Mouse (Mus musculus) urinary bladder, postnatal 14 days (tissue): ENCODE measurements around the gene Pdzk1.
A peak's percentile ranks its signal among the peaks of the same experiment; 100 is the strongest.

Source experiments
- DNase-seq: peaks from one replicate; pipeline ENCODE4 v3.0.0; 2021; ENCODE audit warnings: low spot score

The Pdzk1 gene

DNA sequence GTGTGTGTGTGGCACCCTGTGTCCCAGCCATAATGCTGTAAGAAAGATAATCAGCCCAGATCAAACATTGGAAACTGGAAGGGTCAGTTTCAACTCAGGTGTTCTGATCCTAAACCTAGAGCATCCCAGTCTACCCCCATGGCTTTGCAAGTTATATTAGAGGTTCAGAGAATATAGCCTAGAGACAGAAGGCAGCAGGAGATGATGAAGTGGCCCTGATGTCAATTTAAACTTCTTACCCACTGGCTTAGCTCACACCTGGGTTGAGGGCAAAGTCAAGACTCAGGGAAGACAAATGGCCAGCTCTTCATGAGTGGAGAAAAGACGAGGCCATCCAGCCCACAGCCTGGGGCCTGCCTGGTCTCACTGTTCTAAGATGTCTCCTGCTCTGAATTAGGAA lies at the start of gene Pdzk1, which contains the start of gene Cd160:
Gene Pdzk1, plus strand, starts transcription at position 301 of the 400 bp plus-strand sequence.
Gene Cd160, minus strand, starts transcription at position 368 of the 400 bp plus-strand sequence.
- no peak for DNase-seq

DNA sequence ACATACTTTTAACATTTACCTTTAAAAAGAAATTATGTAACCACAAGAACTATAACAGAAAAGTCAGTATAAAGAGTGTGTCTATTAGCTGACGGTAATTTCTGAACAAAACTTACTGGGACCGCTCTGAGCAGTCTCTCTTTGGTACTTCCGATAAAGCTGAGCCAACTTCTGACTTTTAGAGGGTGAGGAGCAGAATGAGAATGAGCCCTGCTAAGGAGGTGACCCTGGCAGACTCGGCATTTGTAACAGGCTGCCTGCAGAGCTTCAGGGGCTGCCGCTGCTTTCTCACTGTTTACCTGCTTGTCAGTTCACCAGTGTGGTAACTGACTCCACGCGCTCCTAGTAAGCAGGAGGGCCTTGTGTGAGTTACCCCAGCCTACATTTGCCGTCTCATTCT lies 46.8 kb upstream of the Pdzk1 start:
- DNase-seq: no peak

DNA sequence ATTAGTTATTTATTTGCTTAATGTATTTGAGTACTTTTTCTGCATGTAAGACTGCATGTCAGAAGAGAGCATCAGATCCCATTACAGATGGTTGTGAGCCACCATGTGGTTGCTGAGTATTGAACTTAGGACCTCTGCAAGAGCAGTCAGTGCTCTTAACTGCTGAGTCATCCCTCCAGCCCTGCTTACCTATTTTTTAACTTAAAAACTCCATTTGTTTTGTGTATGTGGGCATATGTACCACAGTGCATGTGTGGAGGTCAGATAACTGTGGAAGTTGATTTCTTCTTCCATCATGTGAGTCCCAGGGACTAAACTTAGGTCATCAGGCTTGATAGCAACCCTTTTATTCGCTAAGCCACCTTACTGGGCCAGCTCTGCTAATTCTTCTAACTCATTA lies 41.3 kb upstream of the Pdzk1 start:
- DNase-seq: no peak

DNA sequence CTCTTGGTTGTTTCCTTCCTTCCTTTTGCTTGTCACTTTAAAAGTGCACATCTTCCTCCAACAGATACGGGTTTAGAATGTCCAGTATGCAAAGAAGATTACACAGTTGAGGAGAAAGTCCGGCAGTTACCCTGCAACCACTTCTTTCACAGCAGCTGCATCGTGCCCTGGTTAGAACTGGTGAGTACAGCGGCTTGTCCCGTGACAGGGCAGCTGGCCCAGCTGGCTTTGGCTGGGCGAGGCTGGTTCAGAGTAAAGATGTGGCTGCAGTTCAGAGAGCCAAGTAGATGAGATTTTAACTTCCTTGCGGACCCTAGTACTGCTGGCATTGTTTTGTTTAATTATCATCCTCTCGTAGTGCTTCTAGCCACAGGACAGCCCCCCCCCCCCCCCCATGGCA lies 40.6 kb upstream of the Pdzk1 start:
- DNase-seq: no peak

DNA sequence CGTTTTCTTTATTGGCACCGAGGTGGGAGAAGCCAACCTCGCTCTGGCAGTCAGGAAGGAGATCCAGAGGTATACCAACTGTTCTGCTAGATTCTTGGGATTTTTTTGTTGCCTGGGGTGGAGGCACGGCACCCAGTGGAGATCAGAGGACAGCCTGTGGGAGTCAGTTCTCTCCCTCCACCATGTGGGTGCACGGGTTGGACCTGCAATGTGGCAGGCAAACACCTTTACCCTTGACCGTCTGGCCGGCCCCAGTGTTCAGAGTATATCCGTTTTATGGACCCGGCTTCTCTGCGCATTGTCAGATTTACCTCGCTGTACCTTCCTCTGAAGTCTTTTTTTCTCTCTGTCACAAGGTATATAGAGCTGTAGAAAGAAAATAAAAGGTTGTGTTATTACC lies 28.8 kb upstream of the Pdzk1 start:
- DNase-seq: no peak

DNA sequence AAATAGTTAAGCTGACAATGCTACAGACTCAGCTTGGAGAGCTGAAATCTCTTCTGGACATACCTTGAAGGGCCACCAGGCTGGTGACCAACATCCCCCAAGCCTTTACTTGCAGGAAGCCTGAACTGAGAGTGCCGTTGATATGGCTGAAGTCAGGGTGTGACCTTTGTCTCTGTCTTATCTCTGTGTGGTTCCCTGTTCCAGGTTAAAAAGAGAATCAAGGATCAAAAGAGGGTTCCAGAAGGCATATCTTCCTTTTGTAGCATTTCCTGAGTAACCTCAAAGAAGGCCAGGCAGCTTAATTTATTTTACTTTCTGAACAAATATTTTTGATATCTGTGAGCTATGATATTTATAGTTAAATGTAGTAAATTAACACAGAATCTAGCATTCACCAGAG lies 26.9 kb upstream of the Pdzk1 start:
- DNase-seq: no peak

DNA sequence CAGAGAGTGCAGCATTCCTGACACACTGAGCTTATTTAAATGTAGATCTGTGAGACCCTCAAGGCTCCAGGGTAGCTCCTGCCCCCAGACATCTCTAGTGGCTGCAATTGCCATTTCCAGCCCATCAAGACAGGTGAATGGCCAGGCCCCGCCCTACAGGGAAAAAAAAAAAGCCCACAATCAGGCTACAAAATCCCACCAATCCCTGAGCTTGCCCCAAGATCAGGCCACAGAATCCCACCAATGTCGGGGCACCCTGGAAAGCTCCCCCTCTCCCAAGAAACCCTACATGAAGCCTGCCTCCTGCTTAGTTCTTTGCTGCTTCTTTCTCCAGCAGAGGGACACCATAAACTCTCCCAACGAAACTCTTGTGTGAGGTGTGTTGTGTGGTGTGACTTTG lies 20.9 kb upstream of the Pdzk1 start:
- no peak for DNase-seq

DNA sequence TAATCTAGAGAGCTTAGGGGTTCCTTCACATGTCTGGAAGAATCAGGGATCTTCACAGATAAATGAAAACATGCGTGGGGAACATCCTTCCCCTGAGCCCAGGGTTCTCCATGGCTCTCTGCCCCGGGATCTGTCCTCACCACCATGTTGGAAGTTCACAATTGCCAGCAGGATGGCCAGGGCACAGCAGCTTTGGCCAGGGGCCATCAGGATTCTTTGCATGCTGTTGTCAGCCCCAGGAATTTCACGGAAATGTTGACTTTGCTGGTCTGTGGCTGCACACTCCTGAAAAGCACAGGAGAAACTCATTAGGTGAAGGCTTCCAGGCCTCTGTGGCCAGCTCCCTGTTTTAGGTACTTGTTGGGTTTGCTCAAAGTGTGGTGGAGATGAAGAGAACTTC lies 20.4 kb upstream of the Pdzk1 start:
- DNase-seq: no peak

DNA sequence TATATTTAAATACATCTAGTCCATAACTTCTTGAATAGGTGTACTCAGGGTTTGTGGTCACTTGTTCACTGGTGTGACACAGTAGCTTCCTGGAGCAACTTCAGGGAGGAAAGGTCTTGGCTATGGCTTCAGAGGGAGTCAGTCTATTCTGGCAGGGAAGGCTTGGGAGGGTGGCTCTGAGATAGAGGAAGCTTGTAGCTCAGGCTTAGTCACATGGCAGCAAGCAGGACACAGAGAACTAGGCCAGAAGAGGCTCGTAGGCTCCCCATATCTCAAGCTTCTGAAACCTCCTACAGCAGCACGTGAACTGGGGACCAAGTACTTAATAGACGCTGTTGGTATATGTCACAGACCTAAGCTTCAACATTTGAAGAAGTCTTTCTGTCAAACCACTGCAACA lies 17.9 kb upstream of the Pdzk1 start:
- DNase-seq: no peak

DNA sequence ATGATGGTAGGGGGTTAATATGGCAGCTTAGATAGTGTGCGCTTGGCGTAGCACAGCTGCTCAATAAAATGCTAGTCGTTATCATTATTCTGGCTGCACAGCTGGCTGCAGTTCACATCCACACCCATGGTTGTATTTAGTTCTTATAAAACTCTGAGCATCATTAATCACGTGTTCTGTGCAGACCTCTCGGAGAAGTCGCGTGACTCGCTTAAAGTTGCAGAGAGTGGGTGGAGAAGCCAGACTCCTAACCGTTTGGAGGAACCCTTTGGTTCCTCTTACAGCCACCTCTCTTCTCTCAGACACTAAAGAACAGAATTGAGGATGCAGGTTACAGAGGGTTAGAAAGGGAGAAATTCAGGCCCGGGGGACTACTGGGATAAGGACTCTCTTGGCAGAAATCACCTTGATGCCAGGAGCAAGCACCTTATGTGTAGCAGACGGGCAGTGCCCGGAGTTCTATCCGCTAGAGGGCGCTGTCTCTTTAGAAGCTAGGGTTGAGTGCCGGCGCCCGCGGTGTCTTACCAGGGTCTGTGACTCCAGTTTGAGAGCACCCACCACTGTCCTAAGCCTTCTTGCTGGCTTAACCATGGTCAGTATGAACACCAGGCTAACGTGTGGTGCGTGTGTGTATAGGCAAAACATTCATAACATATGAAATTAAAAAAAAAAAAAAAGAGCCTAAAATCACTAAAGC lies 16.5 kb upstream of the Pdzk1 start:
- DNase-seq: peak; percentile 90

DNA sequence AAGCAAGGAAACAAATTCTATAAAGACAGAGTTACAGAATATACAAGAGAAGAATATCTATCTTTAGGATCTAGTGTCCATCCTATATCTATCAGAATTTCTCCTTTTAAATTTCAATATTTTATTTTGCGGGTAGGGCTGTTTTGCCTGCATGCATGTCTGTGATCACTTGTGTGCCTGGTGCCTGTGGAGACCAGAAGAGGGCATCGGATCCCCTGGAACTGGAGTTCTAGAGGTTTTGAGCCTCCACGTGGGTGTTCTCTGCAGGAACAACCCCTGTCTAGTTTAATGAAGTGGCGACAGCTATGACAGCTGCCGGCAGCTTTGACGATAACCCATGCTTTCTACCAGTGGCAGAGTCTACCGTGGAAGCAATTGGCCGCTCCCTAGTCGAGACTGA lies 16.0 kb upstream of the Pdzk1 start:
- peak; percentile 48 for DNase-seq

DNA sequence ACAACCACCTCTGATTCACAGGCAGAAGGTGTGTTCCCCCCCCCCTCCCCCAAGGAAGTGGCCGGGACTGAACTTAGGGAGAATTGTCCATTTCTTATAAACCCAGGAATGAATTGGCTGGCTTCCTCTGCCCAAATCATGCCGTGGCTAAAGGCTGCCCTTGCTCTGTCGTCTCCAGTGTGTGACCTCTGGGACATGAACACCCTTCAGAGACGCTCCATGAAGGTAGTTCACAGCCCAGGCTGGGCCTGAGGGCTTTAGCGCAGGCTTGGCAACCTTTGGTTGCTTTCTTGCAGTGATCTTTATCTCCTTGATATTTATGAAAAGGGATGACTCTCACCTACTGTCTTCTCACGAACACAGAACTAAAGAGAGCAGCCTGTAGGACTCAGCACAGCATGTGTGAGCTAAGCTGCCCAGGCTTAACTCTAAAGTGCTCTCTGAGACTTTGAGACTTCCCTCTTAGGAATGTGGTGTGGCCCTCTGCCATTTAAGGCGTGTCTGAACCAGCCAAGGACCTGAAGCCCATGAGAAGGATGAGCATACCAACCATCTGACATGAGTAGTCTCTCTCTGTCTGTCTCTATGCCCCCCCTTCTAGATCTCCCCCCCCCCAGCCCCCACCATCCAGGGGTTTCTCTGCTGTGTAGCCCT lies 15.4 kb upstream of the Pdzk1 start:
- DNase-seq: peak; percentile 18

DNA sequence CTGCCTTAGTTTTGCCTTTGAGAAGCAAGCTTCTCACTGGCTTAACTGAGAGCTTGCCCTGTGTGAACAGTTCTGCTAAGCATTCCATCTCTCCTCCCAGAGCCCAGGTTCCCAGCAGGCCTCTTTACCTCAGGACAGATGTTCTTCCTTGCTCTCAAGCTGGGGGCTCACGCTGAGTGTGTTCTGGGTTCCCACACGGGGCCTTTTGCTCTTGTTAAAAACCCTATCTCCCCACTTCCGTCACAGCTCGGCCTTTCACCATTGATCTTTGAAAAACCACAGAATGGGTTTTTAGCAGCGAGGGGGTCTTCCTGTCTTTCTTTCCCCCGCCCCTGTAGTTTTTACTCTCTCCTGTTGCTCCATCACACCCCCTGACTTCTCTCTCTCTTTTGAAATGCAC lies 14.7 kb upstream of the Pdzk1 start:
- no peak for DNase-seq

DNA sequence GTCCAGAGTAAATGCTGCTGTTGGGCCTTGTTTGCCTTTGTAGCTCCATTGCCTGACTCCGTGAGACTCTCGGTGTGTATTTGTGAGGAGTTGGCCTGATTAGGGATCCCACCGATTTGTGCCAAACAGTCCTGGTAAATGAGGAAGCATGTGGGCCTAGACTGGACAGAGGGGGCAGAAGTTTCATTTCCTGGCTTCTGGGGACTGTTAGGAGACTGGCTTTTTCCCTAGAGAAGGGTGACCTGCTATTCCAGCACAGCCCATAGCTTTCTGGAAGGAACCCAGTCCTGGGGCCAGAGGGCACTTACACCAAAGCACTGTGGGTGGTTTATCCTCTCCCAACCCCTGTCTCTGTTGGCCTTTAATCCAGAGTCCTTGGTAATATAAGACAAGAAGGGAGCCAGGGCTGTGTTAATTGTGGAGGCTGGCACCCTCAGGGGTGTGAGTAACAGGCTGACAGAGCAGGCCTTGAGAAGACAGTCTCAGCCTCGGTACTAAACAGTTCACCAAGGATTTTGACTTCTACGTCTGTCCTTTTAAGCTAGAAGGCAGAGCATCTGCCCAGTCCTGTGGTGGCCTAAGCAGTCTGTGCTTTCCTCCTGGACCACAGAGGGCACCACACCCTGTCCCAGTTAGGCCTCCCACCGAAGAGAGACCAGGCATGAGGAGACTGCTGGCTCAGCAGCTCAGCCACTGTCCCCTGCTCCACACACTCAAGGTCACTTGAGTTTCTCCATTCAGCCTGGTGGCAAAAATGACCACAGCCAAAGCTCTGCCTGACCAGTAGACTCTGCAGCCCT lies 8.8 kb upstream of the Pdzk1 start:
- DNase-seq: no peak

DNA sequence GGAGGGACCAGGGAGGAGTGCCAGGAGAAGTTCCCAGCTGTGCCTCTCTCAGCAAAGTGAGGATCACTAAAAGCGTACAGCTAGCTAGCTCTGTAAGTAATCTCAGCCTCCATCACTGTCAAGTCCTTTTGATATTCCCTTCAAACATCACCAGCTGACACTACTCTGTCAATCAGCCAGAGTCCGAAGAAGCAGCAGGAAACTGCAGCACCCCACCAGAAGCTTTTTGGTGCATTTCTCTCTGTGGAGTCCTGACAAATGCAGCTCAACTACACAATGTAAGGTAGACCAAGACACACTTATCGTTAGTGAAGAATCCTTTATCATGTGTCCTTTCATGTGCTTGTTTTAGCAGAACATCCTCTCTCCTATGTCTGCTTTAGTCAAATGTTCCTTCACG lies 7.5 kb upstream of the Pdzk1 start:
- DNase-seq: no peak

DNA sequence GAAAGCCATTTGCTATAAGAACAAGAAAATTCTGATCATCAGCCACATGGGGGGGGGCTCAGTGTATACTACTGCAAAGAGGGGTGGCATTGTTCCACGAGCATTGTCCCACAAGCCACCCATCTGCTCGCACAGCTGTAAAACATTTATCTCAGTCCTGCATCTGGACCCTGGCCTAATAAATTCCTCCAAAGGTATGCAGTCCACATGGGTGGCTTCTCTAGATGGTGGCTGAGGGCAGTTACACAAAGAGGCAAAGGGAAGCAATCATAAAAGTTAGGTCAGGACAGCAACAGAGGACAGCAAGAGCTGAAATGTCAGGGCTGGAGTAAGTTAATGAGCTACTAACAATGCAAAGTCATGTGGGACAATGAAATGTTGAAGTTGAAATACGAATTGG lies 5.4 kb upstream of the Pdzk1 start:
- no peak for DNase-seq

DNA sequence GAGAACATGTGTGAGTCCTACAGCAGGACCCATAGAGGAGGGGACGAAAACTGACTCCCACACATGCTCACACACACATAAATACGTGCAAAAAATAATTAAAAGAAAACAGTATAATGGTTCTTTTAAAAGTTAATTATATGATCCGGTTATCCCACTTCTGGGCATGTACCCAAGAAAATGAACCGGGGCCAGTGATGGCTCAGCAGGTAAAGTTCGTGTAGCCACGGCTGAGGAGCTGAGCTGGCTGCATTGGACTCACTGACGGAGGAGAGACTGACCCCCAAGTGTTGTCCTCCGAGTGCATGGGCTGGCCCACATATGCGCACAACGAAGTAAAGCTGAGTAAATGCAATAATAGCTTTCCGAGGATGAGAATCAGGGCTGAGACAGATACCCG lies 4.5 kb upstream of the Pdzk1 start:
- DNase-seq: no peak

DNA sequence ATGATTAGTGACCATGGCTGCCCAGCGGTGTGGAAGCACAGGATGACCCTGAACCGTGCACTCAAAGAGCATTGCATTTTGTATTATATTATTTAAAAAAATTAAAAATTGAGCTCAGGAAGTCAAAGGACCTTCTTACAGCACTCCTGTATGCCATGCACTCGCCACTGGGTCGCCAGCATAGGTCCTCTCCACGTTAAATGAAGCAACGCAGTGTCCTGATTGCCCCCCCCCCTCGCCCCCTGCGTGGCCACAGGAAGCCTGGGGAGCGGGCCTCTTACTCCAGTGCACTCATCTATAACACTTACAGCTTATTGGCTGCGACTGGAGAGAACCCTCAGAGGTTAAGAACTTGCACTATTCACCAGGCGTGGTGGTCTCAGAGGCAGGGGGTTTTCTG lies 3.8 kb upstream of the Pdzk1 start:
- DNase-seq: no peak

DNA sequence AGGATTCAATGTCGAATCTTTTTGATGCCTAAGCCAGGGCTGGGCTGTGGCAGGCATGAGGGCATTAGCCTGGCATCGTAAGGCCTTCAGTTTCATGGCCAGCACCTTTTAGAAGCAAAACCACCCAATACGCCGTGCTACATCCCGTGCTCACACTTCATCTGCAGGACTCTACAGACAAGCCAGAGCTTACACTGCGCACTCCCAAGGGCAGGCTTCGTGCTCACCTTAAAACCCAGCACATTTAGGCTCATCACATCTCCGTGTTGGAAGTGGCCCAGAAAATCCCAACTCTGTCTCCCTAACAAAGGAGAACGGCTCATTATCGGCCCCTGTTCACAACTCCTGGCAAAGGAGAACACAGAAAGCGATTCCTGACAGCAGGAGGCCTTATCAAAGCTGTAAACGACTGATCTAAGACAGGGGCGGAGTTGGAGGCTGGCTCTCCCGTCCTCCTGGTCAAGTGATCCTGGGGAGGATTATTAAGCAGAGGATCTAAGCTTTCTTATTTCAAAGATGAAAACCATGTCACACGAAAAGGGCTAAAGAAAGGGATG lies 698 bp upstream of the Pdzk1 start:
- no peak for DNase-seq

DNA sequence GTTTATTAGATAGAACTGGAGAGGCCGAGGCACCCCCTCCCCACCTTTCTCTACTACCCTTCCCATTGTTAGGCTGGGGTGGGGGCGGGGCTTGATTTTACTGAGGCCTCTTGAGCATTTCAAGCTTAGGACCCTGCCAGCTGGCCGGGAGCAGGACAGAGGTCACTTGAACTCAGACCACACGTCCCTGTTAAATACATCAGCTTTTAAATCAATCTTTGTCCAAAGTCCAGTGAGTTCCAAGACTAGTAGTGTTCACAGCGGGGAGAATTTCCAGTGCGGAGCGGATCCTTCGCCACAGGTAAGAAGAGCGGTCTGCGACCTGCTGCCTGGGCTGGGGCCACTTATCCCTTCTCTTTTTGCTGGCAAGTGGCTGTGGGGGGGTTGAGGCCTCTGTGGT lies 772 bp downstream of the Pdzk1 start:
- no peak for DNase-seq

DNA sequence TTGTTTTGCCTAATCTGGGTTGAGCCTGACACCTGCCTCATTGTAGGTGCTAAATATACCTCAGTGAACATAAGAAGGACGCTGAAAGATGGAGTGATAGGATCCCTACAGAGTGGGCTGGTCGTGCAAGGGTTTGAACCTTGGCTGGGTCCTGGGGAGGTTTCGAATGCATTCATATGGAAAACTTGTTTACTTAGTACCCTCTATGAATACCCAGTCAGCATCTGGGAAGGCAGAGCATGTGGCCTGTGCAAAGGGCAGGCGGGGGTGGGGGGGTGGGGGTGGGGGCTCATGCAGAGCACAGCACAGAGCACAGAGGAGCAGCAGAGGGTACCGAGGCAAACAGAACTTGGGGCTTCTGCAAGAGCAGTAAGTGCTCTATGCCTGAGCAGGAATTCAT lies 3.8 kb downstream of the Pdzk1 start:
- no peak for DNase-seq

DNA sequence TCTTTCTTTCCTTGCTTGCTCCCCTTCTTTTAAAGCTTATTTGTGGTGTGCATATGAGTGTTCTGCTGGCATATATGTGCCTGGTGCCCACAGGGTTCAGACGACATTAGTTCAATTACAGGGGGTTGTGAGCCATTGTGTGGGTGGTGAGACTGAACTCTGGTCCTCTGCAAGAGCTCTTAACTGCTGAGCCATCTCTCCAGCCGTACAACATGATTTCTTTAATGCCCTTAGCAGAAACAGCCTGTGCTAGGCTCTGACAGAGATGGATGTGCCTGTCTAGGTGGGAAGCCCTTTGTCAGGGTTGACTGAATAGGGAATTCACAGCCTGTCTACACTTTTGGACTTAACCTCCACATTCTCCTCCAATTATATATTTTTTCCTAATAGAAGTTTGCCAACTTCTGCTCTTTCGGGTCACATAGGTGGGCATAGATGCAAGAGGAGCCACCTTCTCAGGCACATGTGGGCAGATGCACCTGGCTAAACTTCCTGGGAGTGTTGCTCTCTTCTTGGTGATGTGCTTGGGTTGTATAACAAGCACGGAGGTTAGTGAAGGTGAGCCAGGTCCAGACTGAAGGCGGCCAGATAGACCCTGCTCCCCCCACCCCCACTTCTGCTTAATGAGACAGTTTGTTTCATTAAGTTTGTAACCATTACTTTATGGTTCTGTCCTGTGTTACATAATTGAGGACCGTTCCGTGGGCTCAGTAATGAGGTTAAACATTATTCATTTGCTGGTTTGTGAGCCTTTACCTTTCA lies 5.7 kb downstream of the Pdzk1 start:
- no peak for DNase-seq
